Mouse (Mus musculus): Measurements from ENCODE around the gene Atf6b. TPM values are rescaled to one million over a fixed set of nuclear protein-coding genes. Genes with fewer than 3 reads are reported as not detected.

Gene Atf6b
- polyA plus RNA-seq, 1 experiment = 27.9 TPM

GRCm38 (mm10) chr17:34671151-34672066 lies 24.5 kb downstream of the Atf6b start:
- Histone ChIP-seq H3K4me1 (ENCODE audit: control insufficient read depth, insufficient read depth, low read length) (peaks cover 19% of the 10 kb centered on the region), H3K36me3 (ENCODE audit: control insufficient read depth, insufficient read depth, low read length) (no peaks in the 10 kb centered on the region), H3K4me3 (ENCODE audit: control insufficient read depth, low read depth, low read length) (peak overlapping the region; percentile 57), H3K27me3 (ENCODE audit: control insufficient read depth, insufficient read depth, low read length) (no peaks in the 10 kb centered on the region; the same call in 1 of the 2 replicates), H3K27ac (ENCODE audit: control insufficient read depth, insufficient read depth, low read depth, low read length) (no peak overlapping the region)
- TF ChIP-seq CTCF (IDR thresholded peaks at IDR 0.05; ENCODE audit: control insufficient read depth, insufficient read depth, insufficient replicate concordance, low read depth, low read length) = no peak

GRCm38 (mm10) chr17:34672246-34672792 lies 25.4 kb downstream of the Atf6b start:
- no peaks in the 10 kb centered on the region for H3K36me3 ChIP-seq (ENCODE audit: control insufficient read depth, insufficient read depth, low read length)
- H3K27me3 ChIP-seq (ENCODE audit: control insufficient read depth, insufficient read depth, low read length) = no peaks in the 10 kb centered on the region; the same call in 1 of the 2 replicates
- no peak overlapping the region for H3K27ac ChIP-seq (ENCODE audit: control insufficient read depth, insufficient read depth, low read depth, low read length)
- H3K4me3 ChIP-seq (ENCODE audit: control insufficient read depth, low read depth, low read length) = peak overlapping the region; percentile 57
- TF ChIP-seq POLR2A (IDR thresholded peaks at IDR 0.05; ENCODE audit: control insufficient read depth, low read depth, low read length) = no peak
- no peak for TF ChIP-seq CTCF (IDR thresholded peaks at IDR 0.05; ENCODE audit: control insufficient read depth, insufficient read depth, insufficient replicate concordance, low read depth, low read length)
- peaks cover 19% of the 10 kb centered on the region for H3K4me1 ChIP-seq (ENCODE audit: control insufficient read depth, insufficient read depth, low read length)

- H3K27me3 ChIP-seq (ENCODE audit: control insufficient read depth, insufficient read depth, low read length) = no peaks in the 10 kb centered on the region; the same call in 1 of the 2 replicates
Measured at GRCm38 (mm10) chr17:34673139-34673538, 26.2 kb downstream of the Atf6b start.

GRCm38 (mm10) chr17:34674524-34675204 lies 27.7 kb downstream of the Atf6b start:
- no peak for TF ChIP-seq CTCF (IDR thresholded peaks at IDR 0.05; ENCODE audit: control insufficient read depth, insufficient read depth, insufficient replicate concordance, low read depth, low read length)
- TF ChIP-seq POLR2A (IDR thresholded peaks at IDR 0.05; ENCODE audit: control insufficient read depth, low read depth, low read length) = no peak
- peaks cover 19% of the 10 kb centered on the region for H3K4me1 ChIP-seq (ENCODE audit: control insufficient read depth, insufficient read depth, low read length)
- no peaks in the 10 kb centered on the region; the same call in 1 of the 2 replicates for H3K27me3 ChIP-seq (ENCODE audit: control insufficient read depth, insufficient read depth, low read length)
- no peak overlapping the region for H3K27ac ChIP-seq (ENCODE audit: control insufficient read depth, insufficient read depth, low read depth, low read length)
- H3K4me3 ChIP-seq (ENCODE audit: control insufficient read depth, low read depth, low read length) = no peak overlapping the region
- no peaks in the 10 kb centered on the region for H3K36me3 ChIP-seq (ENCODE audit: control insufficient read depth, insufficient read depth, low read length)

More at GRCm38 (mm10) chr17:34673139-34673538, 26.2 kb downstream of the Atf6b start:
- peaks cover 19% of the 10 kb centered on the region for H3K4me1 ChIP-seq (ENCODE audit: control insufficient read depth, insufficient read depth, low read length)
- TF ChIP-seq CTCF (IDR thresholded peaks at IDR 0.05; ENCODE audit: control insufficient read depth, insufficient read depth, insufficient replicate concordance, low read depth, low read length) = no peak
- TF ChIP-seq POLR2A (IDR thresholded peaks at IDR 0.05; ENCODE audit: control insufficient read depth, low read depth, low read length) = no peak
- no peak overlapping the region for H3K27ac ChIP-seq (ENCODE audit: control insufficient read depth, insufficient read depth, low read depth, low read length)
- no peaks in the 10 kb centered on the region for H3K36me3 ChIP-seq (ENCODE audit: control insufficient read depth, insufficient read depth, low read length)
- no peak overlapping the region for H3K4me3 ChIP-seq (ENCODE audit: control insufficient read depth, low read depth, low read length)

- H3K27ac ChIP-seq (ENCODE audit: control insufficient read depth, insufficient read depth, low read depth, low read length) = no peak overlapping the region
- TF ChIP-seq POLR2A (IDR thresholded peaks at IDR 0.05; ENCODE audit: control insufficient read depth, low read depth, low read length) (no peak), CTCF (IDR thresholded peaks at IDR 0.05; ENCODE audit: control insufficient read depth, insufficient read depth, insufficient replicate concordance, low read depth, low read length) (no peak)
- H3K27me3 ChIP-seq (ENCODE audit: control insufficient read depth, insufficient read depth, low read length) = no peaks in the 10 kb centered on the region; the same call in 1 of the 2 replicates
- H3K4me3 ChIP-seq (ENCODE audit: control insufficient read depth, low read depth, low read length) = no peak overlapping the region
- no peaks in the 10 kb centered on the region for H3K36me3 ChIP-seq (ENCODE audit: control insufficient read depth, insufficient read depth, low read length)
- H3K4me1 ChIP-seq (ENCODE audit: control insufficient read depth, insufficient read depth, low read length) = peaks cover 23% of the 10 kb centered on the region
Measured at GRCm38 (mm10) chr17:34675205-34676092, 28.5 kb downstream of the Atf6b start.

- TF ChIP-seq POLR2A (IDR thresholded peaks at IDR 0.05; ENCODE audit: control insufficient read depth, low read depth, low read length) (no peak), CTCF (IDR thresholded peaks at IDR 0.05; ENCODE audit: control insufficient read depth, insufficient read depth, insufficient replicate concordance, low read depth, low read length) (no peak)
- H3K27me3 ChIP-seq (ENCODE audit: control insufficient read depth, insufficient read depth, low read length) = no peaks in the 10 kb centered on the region; the same call in 1 of the 2 replicates
- no peak overlapping the region for H3K27ac ChIP-seq (ENCODE audit: control insufficient read depth, insufficient read depth, low read depth, low read length)
- H3K4me1 ChIP-seq (ENCODE audit: control insufficient read depth, insufficient read depth, low read length) = peaks cover 22% of the 10 kb centered on the region
- no peaks in the 10 kb centered on the region for H3K36me3 ChIP-seq (ENCODE audit: control insufficient read depth, insufficient read depth, low read length)
- H3K4me3 ChIP-seq (ENCODE audit: control insufficient read depth, low read depth, low read length) = no peak overlapping the region
Measured at GRCm38 (mm10) chr17:34676093-34676460, 29.1 kb downstream of the Atf6b start.
